Comparison of ENCODE assay signal across 20 mouse cellular contexts in the genomic region with DNA sequence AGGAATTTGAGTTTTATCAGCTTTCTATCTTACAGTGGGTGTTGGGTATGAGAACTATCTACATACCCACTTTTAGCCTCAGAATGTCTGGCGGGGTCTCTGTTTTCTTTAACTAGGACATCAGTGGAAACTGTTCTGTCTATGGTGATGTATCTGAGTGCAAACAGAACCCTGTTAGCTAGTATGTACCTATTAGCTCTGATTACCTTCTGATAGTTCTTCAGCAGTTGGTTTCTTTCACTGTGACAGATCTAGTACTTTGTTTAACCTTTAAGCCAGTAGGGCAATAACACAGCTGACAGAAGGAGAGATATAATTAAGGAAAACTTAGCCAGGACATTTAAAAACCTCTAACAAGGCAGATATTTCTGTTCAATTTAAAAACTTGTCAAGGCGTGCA.
DNase-seq lines count a peak whose midpoint lies in the region; ATAC-seq and TF ChIP-seq lines count a peak whose summit lies in the region.
"Had no signal": no experiment of that assay in that cellular context is flagged by ENCODE, and none has a peak within 500 bp of the region (broad histone marks: within the 10 kb centered on the region; RNA-seq: fewer than 3 reads in every experiment).

No protein-coding gene starts in this region.

- WGBS in intestine, embryonic 16.5 days = 30% methylated on average over 2 of the region's 2 CpGs
- WGBS in intestine, postnatal 0 days = 30% methylated on average over 2 of the region's 2 CpGs
- 14% methylated on average over 2 of the region's 2 CpGs for WGBS in stomach, embryonic 14.5 days
- 27% methylated on average over 2 of the region's 2 CpGs for WGBS in stomach, postnatal 0 days
- 20% methylated on average over 2 of the region's 2 CpGs for WGBS in stomach, embryonic 16.5 days

- H3K27me3 ChIP-seq in intestine, embryonic 16.5 days (replicated peaks; ENCODE audit: control insufficient read depth, insufficient read depth, low read length) = no peaks in the 10 kb centered on the region
- H3K27me3 ChIP-seq in intestine, postnatal 0 days (replicated peaks; ENCODE audit: control insufficient read depth, insufficient read depth, low read length) = no peaks in the 10 kb centered on the region
- H3K27me3 ChIP-seq in stomach, embryonic 14.5 days (ENCODE audit: control insufficient read depth, insufficient read depth, low read length) = no peaks in the 10 kb centered on the region
- H3K27me3 ChIP-seq in stomach, postnatal 0 days (ENCODE audit: control insufficient read depth, insufficient read depth, low read length) = no peaks in the 10 kb centered on the region
- no peaks in the 10 kb centered on the region for H3K27me3 ChIP-seq in stomach, embryonic 16.5 days (ENCODE audit: control insufficient read depth, insufficient read depth, low read length)
- H3K27me3 ChIP-seq: embryonic facial prominence, embryonic 15.5 days; heart, embryonic 12.5 days; hindbrain, embryonic 15.5 days had no signal

- no peak for TF ChIP-seq CTCF in intestine, postnatal 0 days (IDR thresholded peaks at IDR 0.05; ENCODE audit: low read depth)
- TF ChIP-seq CTCF in stomach, postnatal 0 days (IDR thresholded peaks at IDR 0.05; ENCODE audit: low read depth) = no peak

- H3K36me3 ChIP-seq in intestine, embryonic 16.5 days (ENCODE audit: control insufficient read depth, insufficient read depth, low read length) = no peaks in the 10 kb centered on the region
- no peaks in the 10 kb centered on the region for H3K36me3 ChIP-seq in intestine, postnatal 0 days (ENCODE audit: control insufficient read depth, insufficient read depth)
- H3K36me3 ChIP-seq in stomach, embryonic 14.5 days (ENCODE audit: control insufficient read depth, insufficient read depth, low read length) = no peaks in the 10 kb centered on the region
- H3K36me3 ChIP-seq in stomach, postnatal 0 days (ENCODE audit: control insufficient read depth, insufficient read depth, low read length) = no peaks in the 10 kb centered on the region
- H3K36me3 ChIP-seq in stomach, embryonic 16.5 days (ENCODE audit: control insufficient read depth, insufficient read depth, low read length) = no peaks in the 10 kb centered on the region
- H3K36me3 ChIP-seq: embryonic facial prominence, embryonic 15.5 days; forebrain, embryonic 10.5 days; heart, embryonic 12.5 days; hindbrain, embryonic 15.5 days had no signal

- DNase-seq in stomach, postnatal 0 days (ENCODE audit: low spot score) = no peak
- no peak for DNase-seq in left cerebral cortex, postnatal 25 days (ENCODE audit: low spot score in 2 of 2)
- DNase-seq in right cerebral cortex, postnatal 36 days (ENCODE audit: low spot score in 2 of 2) = no peak
- DNase-seq: adrenal gland, postnatal 14 days; cerebellum, adult 11-12 months; cerebellum, adult 9-10 months; cerebellum, postnatal 25 days; gastrocnemius, adult 2 months; gastrocnemius, postnatal 25 days; heart, postnatal 36 days had no signal

- H3K4me2 ChIP-seq in intestine, embryonic 16.5 days (ENCODE audit: low read depth, low read length) = no peak overlapping the region
- H3K4me2 ChIP-seq in intestine, postnatal 0 days (replicated peaks; ENCODE audit: low read depth) = no peak overlapping the region
- H3K4me2 ChIP-seq in stomach, embryonic 14.5 days (replicated peaks; ENCODE audit: low read depth, low read length) = no peak overlapping the region
- no peak overlapping the region for H3K4me2 ChIP-seq in stomach, postnatal 0 days (replicated peaks; ENCODE audit: low read depth)
- H3K4me2 ChIP-seq in stomach, embryonic 16.5 days (ENCODE audit: low read depth, low read length) = no peak overlapping the region
- H3K4me2 ChIP-seq: embryonic facial prominence, embryonic 15.5 days; heart, embryonic 12.5 days; hindbrain, embryonic 15.5 days had no signal

- 0 out of 2 replicates have a peak, but pooled peaks have one; percentile 5 for ATAC-seq in intestine, embryonic 16.5 days
- ATAC-seq in intestine, postnatal 0 days = no peak
- ATAC-seq in stomach, embryonic 14.5 days (ENCODE audit: insufficient number of reproducible peaks, insufficient read depth, low FRiP score, low read depth) = peak; percentile 42; the same call in 1 of the 2 replicates
- ATAC-seq in stomach, postnatal 0 days (ENCODE audit: low FRiP score, low TSS enrichment) = no peak
- ATAC-seq in stomach, embryonic 16.5 days (ENCODE audit: insufficient read depth, low FRiP score) = no peak
- ATAC-seq: forebrain, embryonic 14.5 days had no signal

- no peak for TF ChIP-seq EP300 in stomach, postnatal 0 days (optimal IDR thresholded peaks at IDR 0.05)

- no peaks in the 10 kb centered on the region for H3K9me3 ChIP-seq in intestine, embryonic 16.5 days (ENCODE audit: control insufficient read depth, low read length)
- no peaks in the 10 kb centered on the region for H3K9me3 ChIP-seq in intestine, postnatal 0 days (ENCODE audit: control insufficient read depth)
- H3K9me3 ChIP-seq in stomach, embryonic 14.5 days (ENCODE audit: control insufficient read depth, low read depth, low read length) = no peaks in the 10 kb centered on the region
- H3K9me3 ChIP-seq in stomach, postnatal 0 days (ENCODE audit: control insufficient read depth, low read length) = no peaks in the 10 kb centered on the region
- no peaks in the 10 kb centered on the region for H3K9me3 ChIP-seq in stomach, embryonic 16.5 days (replicated peaks; ENCODE audit: control insufficient read depth, low read length)
- H3K9me3 ChIP-seq: embryonic facial prominence, embryonic 15.5 days; forebrain, embryonic 10.5 days; heart, embryonic 12.5 days; hindbrain, embryonic 15.5 days had no signal

- H3K9ac ChIP-seq in intestine, embryonic 16.5 days (ENCODE audit: low read depth, low read length) = no peak overlapping the region
- H3K9ac ChIP-seq in intestine, postnatal 0 days (ENCODE audit: low read depth, low read length) = no peak overlapping the region
- no peak overlapping the region for H3K9ac ChIP-seq in stomach, embryonic 14.5 days (replicated peaks; ENCODE audit: low read depth, low read length)
- no peak overlapping the region for H3K9ac ChIP-seq in stomach, postnatal 0 days (ENCODE audit: low read length)
- no peak overlapping the region for H3K9ac ChIP-seq in stomach, embryonic 16.5 days (ENCODE audit: low read length)
- H3K9ac ChIP-seq: embryonic facial prominence, embryonic 15.5 days; heart, embryonic 12.5 days; hindbrain, embryonic 15.5 days had no signal

- H3K4me3 ChIP-seq in intestine, embryonic 16.5 days (ENCODE audit: low read length) = no peak overlapping the region
- H3K4me3 ChIP-seq in intestine, postnatal 0 days (ENCODE audit: low read depth, low read length) = no peak overlapping the region
- no peak overlapping the region for H3K4me3 ChIP-seq in stomach, embryonic 14.5 days (ENCODE audit: low read depth, low read length)
- no peak overlapping the region for H3K4me3 ChIP-seq in stomach, postnatal 0 days (ENCODE audit: low read depth, low read length)
- H3K4me3 ChIP-seq in stomach, embryonic 16.5 days (replicated peaks; ENCODE audit: low read length) = no peak overlapping the region
- H3K4me3 ChIP-seq: embryonic facial prominence, embryonic 15.5 days; erythroblast, embryonic 14.5 days; forebrain, embryonic 10.5 days; gastrocnemius, adult 2 months; heart, embryonic 12.5 days; hindbrain, embryonic 15.5 days had no signal

- H3K4me1 ChIP-seq in intestine, embryonic 16.5 days (ENCODE audit: control insufficient read depth, insufficient read depth, low read length) = no peaks in the 10 kb centered on the region
- no peaks in the 10 kb centered on the region for H3K4me1 ChIP-seq in intestine, postnatal 0 days (replicated peaks; ENCODE audit: control insufficient read depth, insufficient read depth, low read length)
- H3K4me1 ChIP-seq in stomach, embryonic 14.5 days (ENCODE audit: control insufficient read depth, insufficient read depth, low read length) = peaks cover 5% of the 10 kb centered on the region; the same call in 1 of the 2 replicates
- H3K4me1 ChIP-seq in stomach, postnatal 0 days (replicated peaks; ENCODE audit: control insufficient read depth, insufficient read depth) = no peaks in the 10 kb centered on the region
- H3K4me1 ChIP-seq in stomach, embryonic 16.5 days (ENCODE audit: control insufficient read depth, insufficient read depth, low read length) = no peaks in the 10 kb centered on the region
- H3K4me1 ChIP-seq: embryonic facial prominence, embryonic 15.5 days; forebrain, embryonic 10.5 days; heart, embryonic 12.5 days; hindbrain, embryonic 15.5 days had no signal

- intact Hi-C loops in left cerebral cortex, postnatal 25 days (cut with DNase I) = no loop called here

- H3K27ac ChIP-seq in intestine, embryonic 16.5 days (ENCODE audit: low read length) = no peak overlapping the region
- no peak overlapping the region for H3K27ac ChIP-seq in intestine, postnatal 0 days (ENCODE audit: low read depth, low read length)
- no peak overlapping the region; the same call in 1 of the 2 replicates for H3K27ac ChIP-seq in stomach, embryonic 14.5 days (ENCODE audit: low read length)
- no peak overlapping the region for H3K27ac ChIP-seq in stomach, postnatal 0 days (replicated peaks)
- peak overlapping the region; percentile 14; the same call in 1 of the 2 replicates for H3K27ac ChIP-seq in stomach, embryonic 16.5 days (ENCODE audit: low read length)
- H3K27ac ChIP-seq: embryonic facial prominence, embryonic 15.5 days; forebrain, embryonic 10.5 days; gastrocnemius, adult 2 months; hindbrain, embryonic 15.5 days had no signal

Comparison
In these comparisons a context has a peak if more than half of its experiments do, and no peak if none do; other contexts are left out.
1. ATAC-seq: peak in intestine, embryonic 16.5 days (single experiment) and stomach, embryonic 14.5 days (single experiment); none in intestine, postnatal 0 days (single experiment), stomach, postnatal 0 days (single experiment) and stomach, embryonic 16.5 days (single experiment).